Mouse (Mus musculus) neural tube, embryonic 14.5 days (tissue): Measurements from ENCODE around the gene Dhx34. TPM values are rescaled to one million over a fixed set of nuclear protein-coding genes. Genes with fewer than 3 reads are reported as not detected.
A peak's percentile ranks its signal among the peaks of the same experiment; 100 is the strongest.

Source experiments
- ATAC-seq: fragments of 200-750 bp; cut with Nextera tagmentation; 2 replicates; pipeline ENCODE4 v1.8.0; 2017; ENCODE audit warnings: low read depth, mild to moderate bottlenecking, moderate TSS enrichment, moderate library complexity
- H3K27ac ChIP-seq: fragments of 300-500 bp; sonication (generic); 2 replicates; pipeline ENCODE4 v1.5.1; 2014; ENCODE audit warnings: low read depth, mild to moderate bottlenecking, control low read depth, low read length, moderate library complexity, mixed read lengths
- H3K27me3 ChIP-seq: fragments of 300-500 bp; sonication (generic); 2 replicates; pipeline ENCODE4 v1.6.1; 2014; ENCODE audit warnings: low read length; ENCODE audit not compliant: control insufficient read depth, insufficient read depth
- H3K36me3 ChIP-seq: fragments of 300-500 bp; sonication (generic); 2 replicates; pipeline ENCODE4 v1.6.1; 2014; ENCODE audit warnings: low read length, mixed read lengths; ENCODE audit not compliant: control insufficient read depth, insufficient read depth
- H3K4me1 ChIP-seq: fragments of 300-500 bp; sonication (generic); 2 replicates; pipeline ENCODE4 v1.6.1; 2014; ENCODE audit warnings: low read length; ENCODE audit not compliant: control insufficient read depth, insufficient read depth
- H3K4me2 ChIP-seq: fragments of 300-500 bp; sonication (generic); 2 replicates; pipeline ENCODE4 v1.6.1; 2014; ENCODE audit warnings: mild to moderate bottlenecking, low read depth, low read length, control low read depth
- H3K4me3 ChIP-seq: fragments of 300-500 bp; sonication (generic); 2 replicates; pipeline ENCODE4 v1.5.1; 2014; ENCODE audit warnings: low read depth, low read length, control low read depth, mixed read lengths
- H3K9ac ChIP-seq: fragments of 300-500 bp; sonication (generic); replicated peaks from 2 replicates; pipeline ENCODE4 v1.6.1; 2014; ENCODE audit warnings: low read depth, mild to moderate bottlenecking, control low read depth, low read length, mixed read lengths
- H3K9me3 ChIP-seq: fragments of 300-500 bp; sonication (generic); 2 replicates; pipeline ENCODE4 v1.6.1; 2016; ENCODE audit warnings: low read length; ENCODE audit not compliant: control insufficient read depth
- WGBS: fragments of 180-500 bp; shearing (Covaris S2); extraction: QIAGEN DNeasy Blood & Tissue Kit; methylation state at CpG from one replicate; pipeline ENCODE4 v1.1.7; 2014; 5-methylcytosine and 5-hydroxymethylcytosine counted together
- polyA plus RNA-seq: library from polyadenylated mRNA; unstranded; fragments of >200 nt; fragmentation: Nextera tagmentation; extraction: Ambion mirVana; gene quantifications from 2 replicates; pipeline ENCODE4 v1.2.1, GENCODE M21; 2014

Dhx34 gene
- polyA plus RNA-seq, 1 experiment from 2014 or later: 6.8 TPM

DNA sequence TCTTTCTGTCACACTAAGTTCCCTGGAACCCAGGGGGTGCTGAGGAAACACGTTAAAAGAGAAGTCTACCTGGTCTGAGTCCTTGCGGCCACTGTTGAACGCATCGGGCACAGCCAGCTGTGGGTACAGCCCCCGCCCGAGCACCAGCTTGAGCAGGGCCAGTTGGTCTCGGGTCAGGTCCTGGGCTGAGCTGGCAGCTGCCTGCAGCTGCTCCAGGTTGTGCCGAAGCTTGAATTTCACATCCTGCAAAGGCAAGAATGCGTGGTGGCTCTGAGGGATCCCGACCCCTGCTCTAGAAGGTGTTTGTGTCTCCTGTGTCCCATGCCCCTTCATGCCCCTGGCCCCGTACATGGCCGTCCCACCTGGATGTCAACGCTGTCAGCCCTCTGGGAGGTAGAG, 18.3 kb downstream of the Dhx34 start:
- H3K27me3 ChIP-seq: no peaks in the 10 kb centered on the region
- no peak overlapping the region for H3K9ac ChIP-seq
- H3K4me2 ChIP-seq: no peak overlapping the region
- H3K9me3 ChIP-seq: no peaks in the 10 kb centered on the region
- WGBS: 96% methylated on average over 13 of the region's 13 CpGs
- peaks cover 56% of the 10 kb centered on the region for H3K36me3 ChIP-seq
- H3K27ac ChIP-seq: no peak overlapping the region
- no peak overlapping the region for H3K4me3 ChIP-seq
- no peak for ATAC-seq
- H3K4me1 ChIP-seq: no peaks in the 10 kb centered on the region

- Histone ChIP-seq H3K27ac (no peak overlapping the region), H3K4me3 (no peak overlapping the region), H3K36me3 (peaks cover 61% of the 10 kb centered on the region), H3K9me3 (no peaks in the 10 kb centered on the region), H3K4me1 (no peaks in the 10 kb centered on the region), H3K4me2 (no peak overlapping the region), H3K27me3 (no peaks in the 10 kb centered on the region), H3K9ac (no peak overlapping the region)
- ATAC-seq: no peak
- WGBS: 85% methylated on average over 15 of the region's 15 CpGs
These were observed 18.9 kb downstream of the Dhx34 start for GRCm38 (mm10) chr7:16202756-16203504.

- H3K4me2 ChIP-seq: no peak overlapping the region
- peaks cover 63% of the 10 kb centered on the region for H3K36me3 ChIP-seq
- H3K9me3 ChIP-seq: no peaks in the 10 kb centered on the region
- no peak overlapping the region for H3K27ac ChIP-seq
- ATAC-seq: no peak
- no peaks in the 10 kb centered on the region for H3K27me3 ChIP-seq
- H3K4me3 ChIP-seq: no peak overlapping the region
- H3K4me1 ChIP-seq: no peaks in the 10 kb centered on the region
- WGBS: 89% methylated on average over 6 of the region's 6 CpGs
- H3K9ac ChIP-seq: no peak overlapping the region
These were observed 20.7 kb downstream of the Dhx34 start for GRCm38 (mm10) chr7:16201136-16201535.

- 94% methylated on average over 11 of the region's 11 CpGs for WGBS
- no peaks in the 10 kb centered on the region for H3K4me1 ChIP-seq
- H3K4me3 ChIP-seq: no peak overlapping the region
- H3K9ac ChIP-seq: no peak overlapping the region
- H3K4me2 ChIP-seq: no peak overlapping the region
- no peak for ATAC-seq
- no peaks in the 10 kb centered on the region for H3K9me3 ChIP-seq
- H3K27ac ChIP-seq: no peak overlapping the region
- no peaks in the 10 kb centered on the region for H3K27me3 ChIP-seq
- H3K36me3 ChIP-seq: peaks cover 47% of the 10 kb centered on the region
These were observed 23.3 kb downstream of the Dhx34 start for GRCm38 (mm10) chr7:16198540-16198939.

DNA sequence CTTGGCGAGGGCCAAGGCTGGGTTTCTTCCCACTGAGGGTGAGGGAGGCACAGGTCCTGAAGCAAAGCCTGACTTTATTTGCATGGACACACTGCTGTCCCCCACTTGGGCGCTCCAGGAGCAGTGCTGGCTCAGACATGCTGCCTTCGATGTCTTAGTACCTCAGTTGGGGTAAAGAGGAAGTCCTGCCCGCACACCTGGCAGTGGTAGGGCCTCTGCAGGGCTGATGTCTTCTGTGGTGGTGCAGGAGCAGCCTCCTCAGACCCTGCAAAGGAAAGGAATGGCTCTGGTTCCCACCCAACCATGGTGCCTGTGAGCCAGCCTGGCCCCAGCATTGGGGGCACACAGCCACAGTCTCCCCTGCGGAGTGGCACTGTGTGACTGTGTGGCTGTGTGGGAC, 24.7 kb downstream of the Dhx34 start:
- H3K9ac ChIP-seq: no peak overlapping the region
- no peak overlapping the region for H3K4me2 ChIP-seq
- no peaks in the 10 kb centered on the region for H3K9me3 ChIP-seq
- no peaks in the 10 kb centered on the region for H3K27me3 ChIP-seq
- WGBS: 75% methylated on average over 5 of the region's 5 CpGs
- ATAC-seq: no peak
- peaks cover 36% of the 10 kb centered on the region for H3K36me3 ChIP-seq
- H3K4me3 ChIP-seq: no peak overlapping the region
- no peak overlapping the region for H3K27ac ChIP-seq
- H3K4me1 ChIP-seq: peaks cover 2% of the 10 kb centered on the region; the same call in 1 of the 2 replicates

DNA sequence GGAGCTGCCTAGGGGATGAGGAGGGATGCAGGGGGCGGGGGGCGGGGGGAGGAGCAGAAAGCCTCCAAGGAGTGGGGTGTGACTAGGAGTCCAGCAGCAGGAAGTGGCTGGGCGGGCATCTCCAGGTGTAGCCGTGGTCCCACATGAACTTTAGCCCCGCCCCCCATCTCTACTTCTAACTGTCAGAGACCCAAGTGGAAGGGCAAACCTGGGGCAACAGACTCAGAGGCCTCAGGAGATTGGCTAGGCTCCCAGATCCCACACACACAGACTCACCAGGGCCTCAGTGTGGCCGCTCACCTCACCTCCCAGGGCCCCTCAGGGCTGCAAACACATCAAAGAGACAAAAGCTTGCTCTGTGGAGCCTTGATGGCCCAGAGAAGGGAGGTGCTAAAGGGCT, 25.2 kb downstream of the Dhx34 start:
- 61% methylated on average over 6 of the region's 6 CpGs for WGBS
- Histone ChIP-seq H3K4me3 (no peak overlapping the region), H3K4me2 (no peak overlapping the region), H3K9me3 (no peaks in the 10 kb centered on the region), H3K9ac (no peak overlapping the region), H3K27ac (no peak overlapping the region), H3K36me3 (peaks cover 31% of the 10 kb centered on the region), H3K4me1 (peaks cover 3% of the 10 kb centered on the region; the same call in 1 of the 2 replicates), H3K27me3 (no peaks in the 10 kb centered on the region)
- ATAC-seq: no peak

DNA sequence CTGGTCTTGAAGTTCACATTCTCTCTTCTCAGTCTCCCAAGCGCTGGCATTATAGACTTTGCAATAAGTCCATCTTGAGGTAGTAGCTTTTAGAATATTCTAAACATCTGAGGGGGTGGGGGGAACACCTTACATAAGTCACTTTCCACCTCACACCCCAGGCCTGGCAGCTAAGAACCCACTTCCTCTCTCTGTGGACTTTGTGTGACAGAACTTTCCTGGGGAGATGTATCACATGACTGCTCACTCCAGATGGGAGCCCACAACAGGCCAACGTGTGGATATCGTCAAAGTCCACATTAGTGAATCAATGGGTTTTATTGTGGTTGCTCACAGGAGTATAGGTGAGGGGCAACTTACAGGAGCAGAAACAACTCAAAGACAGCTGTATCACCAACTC, 28.1 kb downstream of the Dhx34 start:
- no peak overlapping the region for H3K4me2 ChIP-seq
- H3K27me3 ChIP-seq: no peaks in the 10 kb centered on the region
- H3K9ac ChIP-seq: no peak overlapping the region
- no peak for ATAC-seq
- no peaks in the 10 kb centered on the region for H3K9me3 ChIP-seq
- peaks cover 3% of the 10 kb centered on the region; the same call in 1 of the 2 replicates for H3K4me1 ChIP-seq
- 50% methylated on average over 3 of the region's 3 CpGs for WGBS
- H3K36me3 ChIP-seq: peaks cover 10% of the 10 kb centered on the region
- H3K4me3 ChIP-seq: no peak overlapping the region
- H3K27ac ChIP-seq: no peak overlapping the region

GRCm38 (mm10) chr7:16192315-16192714, 29.5 kb downstream of the Dhx34 start:
- H3K27ac ChIP-seq: no peak overlapping the region
- ATAC-seq: peak; percentile 58; the same call in 1 of the 2 replicates
- H3K36me3 ChIP-seq: no peaks in the 10 kb centered on the region
- no peak overlapping the region for H3K4me3 ChIP-seq
- peaks cover 3% of the 10 kb centered on the region; the same call in 1 of the 2 replicates for H3K4me1 ChIP-seq
- no peaks in the 10 kb centered on the region for H3K9me3 ChIP-seq
- no peak overlapping the region for H3K4me2 ChIP-seq
- 22% methylated on average over 5 of the region's 5 CpGs for WGBS
- H3K9ac ChIP-seq: no peak overlapping the region
- H3K27me3 ChIP-seq: no peaks in the 10 kb centered on the region

DNA sequence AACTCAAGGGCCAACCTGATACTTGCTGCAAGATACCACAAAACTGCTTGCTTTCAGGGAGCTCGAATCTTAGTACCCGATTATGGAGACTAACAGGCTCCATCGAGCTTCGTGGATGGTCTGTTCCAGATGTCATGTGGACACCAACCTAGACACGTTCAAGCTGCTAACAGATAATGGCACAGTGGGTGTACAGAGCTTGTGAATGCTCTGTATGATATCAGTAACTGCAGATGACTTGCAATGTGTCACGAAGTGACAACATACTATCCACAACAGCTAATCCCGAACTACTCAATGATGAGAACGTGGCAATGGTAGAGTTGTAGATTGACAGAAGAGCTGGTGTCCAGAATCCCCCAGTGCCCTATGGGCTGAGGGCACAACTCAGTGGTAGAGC, 34.3 kb downstream of the Dhx34 start:
- 86% methylated on average over 8 of the region's 8 CpGs for WGBS
- no peak overlapping the region for H3K4me3 ChIP-seq
- no peaks in the 10 kb centered on the region for H3K9me3 ChIP-seq
- H3K27me3 ChIP-seq: no peaks in the 10 kb centered on the region
- ATAC-seq: no peak
- H3K36me3 ChIP-seq: peaks cover 21% of the 10 kb centered on the region
- H3K4me2 ChIP-seq: no peak overlapping the region
- H3K4me1 ChIP-seq: peaks cover 3% of the 10 kb centered on the region; the same call in 1 of the 2 replicates
- H3K9ac ChIP-seq: no peak overlapping the region
- no peak overlapping the region for H3K27ac ChIP-seq
